Mouse (Mus musculus): ENCODE results near the gene Hist1h2an.
"Not testable (repeated sequence)": the region's sequence is repeated elsewhere in the genome, so short reads cannot be mapped to it uniquely, and the experiment has no call there.

DNA sequence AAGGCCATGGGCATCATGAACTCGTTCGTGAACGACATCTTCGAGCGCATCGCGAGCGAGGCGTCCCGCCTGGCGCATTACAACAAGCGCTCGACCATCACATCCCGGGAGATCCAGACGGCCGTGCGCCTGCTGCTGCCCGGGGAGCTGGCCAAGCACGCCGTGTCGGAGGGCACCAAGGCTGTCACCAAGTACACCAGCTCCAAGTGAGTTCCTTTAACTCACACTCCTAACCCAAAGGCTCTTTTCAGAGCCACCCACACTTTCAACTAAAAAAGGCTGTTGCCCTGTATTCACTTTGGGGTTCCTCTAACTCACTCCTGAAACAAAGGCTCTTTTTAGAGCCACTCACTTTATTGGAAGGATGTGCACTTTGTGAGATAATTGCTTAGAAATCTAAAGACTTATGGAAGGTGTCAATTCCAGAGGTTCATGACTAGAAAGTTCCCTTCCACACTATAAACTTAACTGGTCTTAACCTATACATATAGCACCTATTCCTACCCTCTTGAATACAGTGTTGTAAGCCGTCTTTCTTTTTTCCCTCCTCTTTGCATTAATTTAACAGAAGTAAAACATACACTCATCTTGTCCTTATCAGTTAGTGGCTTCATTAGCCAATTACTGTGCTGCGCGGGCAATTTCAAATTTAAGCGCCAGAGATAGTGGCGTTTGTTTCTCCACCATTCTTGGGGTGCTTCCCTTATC is 32.6 kb downstream of the Hist1h2an start:
- TF ChIP-seq CTCF, EP300 (IDR thresholded peaks at IDR 0.05; ENCODE audit: low read depth): not testable (repeated sequence)

All from heart, postnatal 0 days (tissue).